Mouse (Mus musculus) CH12F3 (cell line): Measurements from ENCODE around the gene Pde7b.
"Not testable (repeated sequence)": the region's sequence is repeated elsewhere in the genome, so short reads cannot be mapped to it uniquely, and the experiment has no call there.

Source experiments
- in situ Hi-C: fragments of 300-500 bp; cut with MboI; formaldehyde crosslinking; loops from 2 replicates; pipeline ENCODE4 v1.14.3; 2020; ENCODE audit warnings: low sequenced_read_pairs

Gene Pde7b

DNA sequence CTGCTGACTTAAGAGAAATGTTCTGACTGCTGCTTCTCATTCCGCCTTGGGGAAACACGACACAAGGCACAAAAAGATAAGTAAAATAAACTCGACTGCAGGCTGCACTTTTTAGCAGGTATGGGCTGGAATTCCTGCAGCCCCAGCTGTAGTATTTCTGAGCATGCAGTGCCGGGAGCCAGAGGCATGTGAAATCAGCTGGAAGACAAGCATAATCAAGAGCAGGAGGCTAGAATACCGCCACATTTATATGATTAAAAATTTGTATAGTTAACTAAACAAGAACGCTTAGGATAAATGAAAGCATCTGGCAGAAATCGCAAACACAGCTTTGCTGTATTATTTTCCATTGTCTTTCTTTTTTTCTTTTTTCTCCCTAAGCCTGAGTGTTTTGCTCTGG lies 168.4 kb downstream of the Pde7b start:
- in situ Hi-C loops, result no loop called here

DNA sequence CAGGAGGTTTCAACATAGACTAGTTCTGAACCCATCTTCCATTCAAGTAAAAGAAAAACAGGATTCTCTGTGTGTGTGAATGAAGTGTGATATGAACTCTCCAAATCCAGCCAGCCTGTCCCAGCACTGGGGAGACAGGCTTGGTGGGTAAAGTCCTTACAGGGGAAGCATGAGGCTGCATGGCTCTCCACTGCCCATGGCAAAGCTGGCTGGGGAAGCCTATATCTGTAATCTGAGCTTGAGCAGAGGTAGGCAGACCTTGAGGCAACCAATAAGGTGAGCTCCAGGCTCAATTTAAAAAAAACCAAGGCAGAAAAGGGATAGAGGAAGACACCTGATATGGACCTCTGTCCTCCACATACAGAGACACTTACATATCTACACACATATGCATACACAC lies 173.5 kb downstream of the Pde7b start:
- in situ Hi-C loops, result no loop called here

GRCm38 (mm10) chr10:20550771-20551170 lies 174.1 kb downstream of the Pde7b start:
- in situ Hi-C loops, result no loop called here

- in situ Hi-C loops, result no loop called here
Measured at GRCm38 (mm10) chr10:20550161-20550560, 174.7 kb downstream of the Pde7b start.

- in situ Hi-C loops, result no loop called here
Measured at GRCm38 (mm10) chr10:20548833-20549710, 175.8 kb downstream of the Pde7b start.

GRCm38 (mm10) chr10:20547951-20548551 lies 176.8 kb downstream of the Pde7b start:
- in situ Hi-C loops, result no loop called here

- in situ Hi-C loops, result no loop called here
Measured at GRCm38 (mm10) chr10:20543121-20543520, 181.8 kb downstream of the Pde7b start.

- in situ Hi-C loops, result no loop called here
Measured at GRCm38 (mm10) chr10:20533811-20534210, 191.1 kb downstream of the Pde7b start.

DNA sequence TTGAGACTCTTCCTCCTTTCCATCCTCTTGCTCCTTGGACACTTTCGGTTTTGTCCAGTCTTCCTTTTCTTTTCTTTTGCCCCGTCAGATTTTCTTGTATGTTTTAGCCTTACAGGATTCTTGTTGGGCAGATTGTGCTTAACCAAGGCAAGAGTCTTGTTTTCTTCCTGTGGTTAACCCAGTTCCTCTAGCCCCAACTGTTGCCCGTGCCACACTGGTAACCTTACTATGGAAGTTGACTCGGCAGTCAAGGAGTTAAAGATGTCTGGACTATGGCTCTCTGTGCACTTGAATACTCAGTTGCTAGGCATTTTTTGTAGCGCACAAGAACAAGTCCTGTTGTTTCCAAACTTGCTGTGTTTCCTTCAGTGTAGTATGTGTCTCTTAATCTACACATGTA lies 193.0 kb downstream of the Pde7b start:
- in situ Hi-C loops, result no loop called here

DNA sequence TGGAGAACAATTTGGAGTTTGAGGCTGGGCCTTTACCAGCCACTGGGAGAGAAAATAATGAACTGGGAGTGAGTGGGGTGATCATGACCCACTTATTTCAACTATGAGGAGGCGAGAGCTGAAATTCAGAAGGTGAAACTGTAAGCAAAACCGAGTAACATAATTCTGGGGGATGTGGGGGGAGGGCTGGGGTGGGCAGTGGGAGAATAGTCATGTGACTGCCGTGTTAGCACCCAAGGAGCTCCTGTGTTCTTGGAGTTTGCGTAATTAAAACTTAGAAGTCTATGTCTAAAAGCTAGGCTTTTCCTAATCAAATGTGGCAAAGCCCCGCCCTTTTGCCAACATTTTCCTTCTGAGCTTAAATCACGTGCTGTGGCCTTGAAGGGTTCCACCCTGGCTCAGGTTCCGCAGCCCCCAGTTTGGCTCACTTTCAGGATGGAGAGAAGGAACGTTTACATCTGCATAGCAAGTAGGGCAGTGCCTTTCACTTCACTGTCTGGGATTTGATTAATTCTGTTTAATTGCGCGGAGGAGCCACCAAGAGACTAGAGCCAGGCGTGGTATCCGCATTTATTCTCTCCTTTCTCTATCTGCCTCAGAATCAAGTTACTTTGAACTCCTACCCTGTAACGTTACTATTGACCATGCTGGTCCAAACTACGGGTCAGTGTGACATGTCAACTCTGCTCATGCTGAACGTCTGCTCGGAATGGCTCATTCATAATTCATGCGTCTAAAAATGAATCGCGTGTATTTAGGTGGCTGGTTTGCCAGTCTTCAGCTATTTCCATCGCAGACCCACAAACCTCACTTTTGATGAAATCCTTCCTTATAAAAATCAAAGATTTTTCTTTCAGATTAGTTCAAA lies 196.1 kb downstream of the Pde7b start:
- in situ Hi-C loops, result no loop called here

- in situ Hi-C loops, result no loop called here
Measured at GRCm38 (mm10) chr10:20527737-20528136, 197.1 kb downstream of the Pde7b start.

- in situ Hi-C loops, result no loop called here
Measured at GRCm38 (mm10) chr10:20518529-20518889, 206.4 kb downstream of the Pde7b start.

GRCm38 (mm10) chr10:20517756-20518528 lies 206.9 kb downstream of the Pde7b start:
- in situ Hi-C loops, result not testable (repeated sequence)

DNA sequence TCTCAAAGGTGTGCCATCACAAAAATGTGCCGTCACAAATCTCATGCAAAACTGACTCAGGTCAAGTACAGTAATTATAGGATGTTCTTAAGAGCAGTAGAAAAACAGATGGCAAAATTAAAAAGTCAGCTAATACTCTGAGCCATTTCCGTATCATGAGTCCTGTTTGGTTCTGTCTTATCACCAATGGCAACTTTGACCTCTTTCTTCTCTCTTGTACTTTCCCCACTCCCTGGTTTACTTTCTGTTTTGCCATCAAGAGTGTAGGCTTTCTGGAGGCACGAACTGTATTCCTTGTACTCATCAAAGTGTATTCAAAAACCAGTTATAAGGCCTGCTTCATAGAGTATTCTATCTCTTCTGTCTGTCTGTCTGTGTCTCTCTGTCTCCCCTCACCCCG lies 211.0 kb downstream of the Pde7b start:
- in situ Hi-C loops, result no loop called here

DNA sequence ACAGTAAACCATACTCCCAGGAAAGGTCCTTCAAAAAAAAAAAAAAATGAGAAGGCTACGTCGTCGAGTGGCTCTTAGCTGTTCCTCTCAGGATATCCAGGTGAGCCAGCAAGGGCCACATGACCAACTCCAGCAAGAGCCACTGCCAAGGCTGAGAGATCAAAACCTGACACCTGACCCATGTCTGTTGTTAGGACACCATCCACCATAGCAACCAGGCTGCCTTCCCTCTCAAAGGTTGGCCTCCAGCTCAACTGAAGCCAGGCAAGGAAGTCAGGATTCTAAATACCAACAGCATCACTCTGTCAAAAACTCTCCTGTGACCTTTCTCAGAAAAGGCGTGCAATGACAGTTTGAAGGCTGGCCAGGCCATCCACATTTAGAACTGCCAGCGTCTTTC lies 211.4 kb downstream of the Pde7b start:
- in situ Hi-C loops, result no loop called here

DNA sequence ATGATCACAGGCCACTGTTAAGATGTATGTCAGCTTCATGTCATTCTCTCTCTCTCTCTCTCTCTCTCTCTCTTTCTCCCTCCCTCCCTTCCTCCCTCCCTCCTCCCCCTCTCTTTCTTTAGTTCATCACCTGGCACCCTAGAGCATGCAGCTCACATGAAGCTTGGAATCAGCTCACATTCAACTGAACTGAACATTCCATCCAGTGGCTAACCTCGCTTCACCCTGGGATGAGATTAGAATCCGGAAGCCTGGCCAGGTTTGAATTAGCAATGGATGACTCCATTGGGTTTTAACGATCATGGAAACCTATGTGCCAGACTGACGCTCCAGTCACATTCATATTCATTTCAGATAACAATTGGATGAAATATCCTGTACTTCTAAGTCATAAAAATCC lies 215.1 kb downstream of the Pde7b start:
- in situ Hi-C loops, result no loop called here

DNA sequence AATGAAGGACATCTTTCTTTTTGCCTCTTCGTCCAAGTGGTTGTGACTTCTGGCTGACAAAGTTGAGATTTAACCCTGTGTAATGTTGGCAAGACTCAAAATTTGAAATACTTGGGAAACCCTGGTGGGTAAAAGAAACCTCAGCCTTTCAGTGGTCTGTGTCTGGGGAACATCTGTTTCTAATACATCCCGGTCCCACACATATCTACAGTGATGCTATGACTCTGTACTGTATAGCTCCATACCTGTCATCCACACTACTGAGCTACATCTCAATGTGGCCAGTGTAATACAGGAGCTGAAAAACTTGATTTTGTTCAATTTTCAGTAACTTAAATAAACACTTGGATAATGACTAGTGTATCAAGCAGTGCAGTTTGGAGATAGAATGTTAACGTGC lies 216.4 kb downstream of the Pde7b start:
- in situ Hi-C loops, result no loop called here

- in situ Hi-C loops, result no loop called here
Measured at GRCm38 (mm10) chr10:20507732-20508412, 217.0 kb downstream of the Pde7b start.

GRCm38 (mm10) chr10:20507069-20507468 lies 217.8 kb downstream of the Pde7b start:
- in situ Hi-C loops, result no loop called here

DNA sequence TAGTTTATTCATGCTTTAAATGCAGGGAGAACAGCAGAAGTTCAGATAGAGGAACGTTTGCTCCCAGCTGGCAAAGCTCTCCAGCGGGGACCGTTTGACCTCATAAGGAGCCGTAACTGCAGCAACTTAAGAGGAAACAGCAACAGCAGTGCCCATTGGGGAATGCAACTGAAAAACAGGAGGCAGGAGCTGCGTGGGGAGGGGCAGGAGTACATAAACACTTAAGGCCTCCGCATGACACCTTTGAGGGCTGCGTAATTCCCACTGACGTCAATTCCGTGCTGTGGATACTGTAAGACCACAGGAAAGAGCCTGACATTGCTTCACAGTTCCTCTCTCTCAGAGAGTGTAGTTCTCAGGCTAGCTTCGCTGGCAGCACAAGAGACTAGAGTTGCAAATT lies 219.4 kb downstream of the Pde7b start:
- in situ Hi-C loops, result no loop called here
